Mouse (Mus musculus): Measurements from ENCODE around the gene Fst. TPM values are rescaled to one million over a fixed set of nuclear protein-coding genes. Genes with fewer than 3 reads are reported as not detected.

The Fst gene
- polyA plus RNA-seq (2015; fragmentation: Nextera tagmentation; extraction: Ambion mirVana) = 10.4 and 11.2 TPM in 2 replicates

DNA sequence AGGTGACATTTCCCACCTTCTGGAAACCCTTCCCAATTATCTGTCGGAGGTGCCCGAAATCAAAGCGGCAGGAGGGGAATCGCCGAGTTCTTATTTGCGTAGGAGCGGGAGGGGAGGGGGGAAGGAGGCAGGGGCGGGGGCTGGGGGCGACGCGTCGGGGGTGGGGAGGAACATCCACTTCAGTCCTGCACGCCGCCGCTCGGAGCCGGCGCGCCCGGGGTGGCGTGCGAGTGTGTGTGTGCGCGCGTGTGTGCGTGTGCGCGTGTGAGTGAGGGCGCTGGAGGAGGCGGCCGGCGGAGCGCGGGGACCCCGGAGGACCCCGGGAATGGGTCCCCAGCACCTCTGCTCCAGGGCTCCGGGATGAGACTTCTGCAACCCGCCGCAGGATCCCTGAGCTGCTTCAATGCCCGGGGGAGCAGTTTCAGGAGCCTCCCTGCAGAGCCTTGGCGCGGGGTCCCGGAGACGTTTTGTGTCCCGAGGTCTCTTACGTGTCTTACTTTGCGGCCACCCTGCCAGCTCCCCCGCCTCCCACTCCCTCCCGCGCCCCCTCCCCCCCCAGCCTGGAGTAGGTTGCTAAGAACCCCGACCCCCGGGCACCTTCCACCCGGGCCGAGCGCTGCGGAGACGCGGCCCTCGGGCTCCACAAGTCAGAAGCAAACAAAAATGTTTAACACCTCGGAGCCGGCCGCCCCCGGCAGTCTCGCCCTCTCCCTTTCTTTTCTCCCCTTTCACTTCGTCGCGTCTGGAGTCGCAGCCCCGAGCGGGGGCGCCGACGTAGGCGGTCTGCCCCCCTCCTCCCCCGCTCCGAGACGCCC is at the start of gene Fst:
Gene Fst (minus strand): TSS at position 66 of the 815 bp plus-strand sequence.
- Histone ChIP-seq H3K9me3 (ENCODE audit: control insufficient read depth, low read length) (no peaks in the 10 kb centered on the region), H3K4me3 (replicated peaks; ENCODE audit: low read length) (peak within 1 kb of the TSS; percentile 63), H3K4me1 (replicated peaks; ENCODE audit: control insufficient read depth, insufficient read depth, low read length) (peaks cover 39% of the 10 kb centered on the region), H3K27ac (ENCODE audit: low read length) (peak within 1 kb of the TSS; percentile 28; the same call in 1 of the 2 replicates), H3K27me3 (replicated peaks; ENCODE audit: control insufficient read depth, insufficient read depth, low read length) (peaks cover 26% of the 10 kb centered on the region), H3K36me3 (ENCODE audit: control insufficient read depth, insufficient read depth) (no peaks in the 10 kb centered on the region), H3K4me2 (ENCODE audit: low read length) (peak within 1 kb of the TSS; percentile 96), H3K9ac (replicated peaks; ENCODE audit: low read depth, low read length) (peak within 1 kb of the TSS; percentile 59)
- WGBS = under 1% methylated on average over 71 of the region's 77 CpGs
- peak; percentile 66 for ATAC-seq

DNA sequence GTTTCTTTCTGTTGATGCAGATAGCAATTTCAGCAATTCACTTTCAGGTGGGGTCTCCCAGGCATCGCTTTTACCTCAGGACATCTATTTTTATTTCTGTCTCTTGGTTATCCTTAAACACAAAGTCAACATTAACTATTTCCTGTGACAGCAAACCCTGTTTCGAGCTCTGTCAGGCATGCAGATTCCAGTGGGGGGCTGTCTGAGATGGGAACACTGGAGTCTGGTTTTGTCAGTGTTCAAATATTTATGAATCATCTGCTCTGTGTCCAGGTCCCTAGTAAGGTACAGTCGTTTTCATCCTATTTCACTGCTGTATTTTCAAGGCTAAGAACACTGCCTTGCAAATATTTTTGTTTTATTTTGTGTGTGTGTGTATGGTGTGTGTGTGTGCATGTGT is 35.1 kb upstream of the Fst start:
- no peaks in the 10 kb centered on the region for H3K27me3 ChIP-seq (replicated peaks; ENCODE audit: control insufficient read depth, insufficient read depth, low read length)
- no peaks in the 10 kb centered on the region for H3K4me1 ChIP-seq (replicated peaks; ENCODE audit: control insufficient read depth, insufficient read depth, low read length)
- no peak overlapping the region for H3K27ac ChIP-seq (ENCODE audit: low read length)
- no peak overlapping the region for H3K4me3 ChIP-seq (replicated peaks; ENCODE audit: low read length)
- 86% methylated on average over 3 of the region's 3 CpGs for WGBS
- no peak overlapping the region for H3K4me2 ChIP-seq (ENCODE audit: low read length)
- H3K36me3 ChIP-seq (ENCODE audit: control insufficient read depth, insufficient read depth) = no peaks in the 10 kb centered on the region
- ATAC-seq = no peak
- no peak overlapping the region for H3K9ac ChIP-seq (replicated peaks; ENCODE audit: low read depth, low read length)
- no peaks in the 10 kb centered on the region for H3K9me3 ChIP-seq (ENCODE audit: control insufficient read depth, low read length)

GRCm38 (mm10) chr13:114488178-114488577 is 29.4 kb upstream of the Fst start:
- Histone ChIP-seq H3K4me1 (replicated peaks; ENCODE audit: control insufficient read depth, insufficient read depth, low read length) (no peaks in the 10 kb centered on the region), H3K36me3 (ENCODE audit: control insufficient read depth, insufficient read depth) (no peaks in the 10 kb centered on the region), H3K9ac (replicated peaks; ENCODE audit: low read depth, low read length) (no peak overlapping the region), H3K27me3 (replicated peaks; ENCODE audit: control insufficient read depth, insufficient read depth, low read length) (no peaks in the 10 kb centered on the region), H3K9me3 (ENCODE audit: control insufficient read depth, low read length) (no peaks in the 10 kb centered on the region), H3K4me3 (replicated peaks; ENCODE audit: low read length) (no peak overlapping the region), H3K4me2 (ENCODE audit: low read length) (no peak overlapping the region), H3K27ac (ENCODE audit: low read length) (no peak overlapping the region)
- WGBS = 70% methylated on average over 7 of the region's 7 CpGs
- no peak for ATAC-seq

DNA sequence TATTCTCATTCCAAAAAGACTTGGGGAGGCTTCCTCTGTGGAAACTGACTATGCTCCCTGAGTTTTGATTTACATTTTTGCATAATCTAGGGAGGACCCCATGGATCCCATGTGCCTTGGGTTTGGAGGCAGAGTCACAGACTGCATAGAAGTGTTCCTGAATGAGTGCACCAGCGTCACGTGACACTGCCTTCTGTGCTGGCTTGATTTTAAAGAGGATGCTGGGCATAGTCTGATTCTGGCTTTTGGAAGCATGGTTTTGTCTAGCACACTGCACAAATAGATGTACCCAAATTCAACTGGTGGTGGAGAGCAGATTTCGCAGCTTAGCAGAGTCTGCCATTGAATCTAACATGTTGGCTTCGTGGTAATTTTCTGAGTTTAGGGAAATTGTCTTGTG is 19.6 kb upstream of the Fst start:
- no peaks in the 10 kb centered on the region for H3K9me3 ChIP-seq (ENCODE audit: control insufficient read depth, low read length)
- no peaks in the 10 kb centered on the region for H3K27me3 ChIP-seq (replicated peaks; ENCODE audit: control insufficient read depth, insufficient read depth, low read length)
- no peak overlapping the region for H3K4me3 ChIP-seq (replicated peaks; ENCODE audit: low read length)
- H3K9ac ChIP-seq (replicated peaks; ENCODE audit: low read depth, low read length) = no peak overlapping the region
- 0 out of 2 replicates have a peak, but pooled peaks cover 5% of the 10 kb centered on the region for H3K4me1 ChIP-seq (replicated peaks; ENCODE audit: control insufficient read depth, insufficient read depth, low read length)
- no peak overlapping the region for H3K4me2 ChIP-seq (ENCODE audit: low read length)
- peak overlapping the region; percentile 6; the same call in 1 of the 2 replicates for H3K27ac ChIP-seq (ENCODE audit: low read length)
- H3K36me3 ChIP-seq (ENCODE audit: control insufficient read depth, insufficient read depth) = no peaks in the 10 kb centered on the region
- WGBS = 68% methylated on average over 4 of the region's 4 CpGs
- peak; percentile 98 for ATAC-seq

GRCm38 (mm10) chr13:114469945-114470344 is 11.2 kb upstream of the Fst start:
- Histone ChIP-seq H3K9ac (replicated peaks; ENCODE audit: low read depth, low read length) (no peak overlapping the region), H3K4me1 (replicated peaks; ENCODE audit: control insufficient read depth, insufficient read depth, low read length) (no peaks in the 10 kb centered on the region), H3K36me3 (ENCODE audit: control insufficient read depth, insufficient read depth) (no peaks in the 10 kb centered on the region), H3K9me3 (ENCODE audit: control insufficient read depth, low read length) (no peaks in the 10 kb centered on the region), H3K4me3 (replicated peaks; ENCODE audit: low read length) (no peak overlapping the region), H3K27me3 (replicated peaks; ENCODE audit: control insufficient read depth, insufficient read depth, low read length) (no peaks in the 10 kb centered on the region), H3K4me2 (ENCODE audit: low read length) (no peak overlapping the region), H3K27ac (ENCODE audit: low read length) (no peak overlapping the region)
- WGBS = 87% methylated on average over 3 of the region's 3 CpGs
- ATAC-seq = no peak

DNA sequence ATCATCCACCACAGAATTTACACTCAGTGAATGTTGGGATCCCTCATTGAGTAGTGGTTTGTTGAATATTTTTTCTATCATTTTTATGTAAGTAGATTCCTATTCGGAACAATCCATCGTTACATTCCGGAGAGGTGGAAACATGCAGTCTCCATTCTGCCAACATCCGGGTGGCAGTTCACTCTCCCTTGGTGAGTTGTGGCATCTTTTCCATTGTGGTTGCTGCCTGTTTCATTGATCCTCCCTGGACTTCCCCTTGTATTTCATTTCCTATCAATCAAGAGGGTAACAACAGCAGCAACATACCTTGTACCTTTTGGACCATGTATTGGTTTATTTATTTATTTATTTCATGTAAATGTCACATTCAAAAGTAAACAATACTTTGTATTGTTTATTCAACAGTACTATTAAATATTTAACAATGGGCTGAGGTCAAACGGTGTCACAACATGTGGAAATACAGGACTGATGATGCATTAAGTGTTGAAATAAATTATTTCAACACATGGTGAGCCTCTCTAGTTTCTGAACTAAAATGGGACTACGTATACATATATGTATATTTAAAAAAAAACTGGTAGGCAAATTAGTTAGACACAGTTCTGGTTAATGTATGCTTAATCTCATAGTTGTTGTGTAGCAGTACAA is 7.6 kb upstream of the Fst start:
- H3K4me2 ChIP-seq (ENCODE audit: low read length) = no peak overlapping the region
- peaks cover 5% of the 10 kb centered on the region; the same call in 1 of the 2 replicates for H3K27me3 ChIP-seq (replicated peaks; ENCODE audit: control insufficient read depth, insufficient read depth, low read length)
- ATAC-seq = no peak
- 92% methylated on average over 6 of the region's 6 CpGs for WGBS
- no peaks in the 10 kb centered on the region for H3K4me1 ChIP-seq (replicated peaks; ENCODE audit: control insufficient read depth, insufficient read depth, low read length)
- no peaks in the 10 kb centered on the region for H3K36me3 ChIP-seq (ENCODE audit: control insufficient read depth, insufficient read depth)
- H3K4me3 ChIP-seq (replicated peaks; ENCODE audit: low read length) = no peak overlapping the region
- H3K27ac ChIP-seq (ENCODE audit: low read length) = no peak overlapping the region
- no peak overlapping the region for H3K9ac ChIP-seq (replicated peaks; ENCODE audit: low read depth, low read length)
- no peaks in the 10 kb centered on the region for H3K9me3 ChIP-seq (ENCODE audit: control insufficient read depth, low read length)

DNA sequence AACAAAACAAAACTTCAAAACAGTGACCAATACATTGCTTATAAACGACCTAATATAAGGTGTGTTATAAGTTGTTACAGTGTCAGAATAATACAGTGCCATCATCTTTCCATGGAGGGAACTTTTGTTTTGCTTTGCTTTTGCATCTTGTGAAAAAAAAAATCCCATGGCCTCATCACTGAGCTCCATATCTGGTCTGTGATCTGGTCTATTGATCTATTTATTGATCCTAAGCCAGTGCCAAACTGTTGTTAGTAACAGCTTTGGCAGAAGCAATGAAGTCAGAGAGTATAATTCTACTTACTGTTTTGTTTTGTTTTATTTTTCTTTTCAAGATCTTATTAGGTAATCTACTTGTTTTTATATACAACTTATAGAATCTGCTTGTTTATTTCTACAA is 6.6 kb upstream of the Fst start:
- H3K9me3 ChIP-seq (ENCODE audit: control insufficient read depth, low read length) = no peaks in the 10 kb centered on the region
- no peak overlapping the region for H3K4me3 ChIP-seq (replicated peaks; ENCODE audit: low read length)
- 76% methylated on average over 1 of the region's 1 CpGs for WGBS
- no peaks in the 10 kb centered on the region for H3K36me3 ChIP-seq (ENCODE audit: control insufficient read depth, insufficient read depth)
- ATAC-seq = no peak
- H3K4me1 ChIP-seq (replicated peaks; ENCODE audit: control insufficient read depth, insufficient read depth, low read length) = no peaks in the 10 kb centered on the region; the same call in 1 of the 2 replicates
- H3K4me2 ChIP-seq (ENCODE audit: low read length) = no peak overlapping the region
- H3K27ac ChIP-seq (ENCODE audit: low read length) = no peak overlapping the region
- H3K27me3 ChIP-seq (replicated peaks; ENCODE audit: control insufficient read depth, insufficient read depth, low read length) = peaks cover 6% of the 10 kb centered on the region; the same call in 1 of the 2 replicates
- no peak overlapping the region for H3K9ac ChIP-seq (replicated peaks; ENCODE audit: low read depth, low read length)

DNA sequence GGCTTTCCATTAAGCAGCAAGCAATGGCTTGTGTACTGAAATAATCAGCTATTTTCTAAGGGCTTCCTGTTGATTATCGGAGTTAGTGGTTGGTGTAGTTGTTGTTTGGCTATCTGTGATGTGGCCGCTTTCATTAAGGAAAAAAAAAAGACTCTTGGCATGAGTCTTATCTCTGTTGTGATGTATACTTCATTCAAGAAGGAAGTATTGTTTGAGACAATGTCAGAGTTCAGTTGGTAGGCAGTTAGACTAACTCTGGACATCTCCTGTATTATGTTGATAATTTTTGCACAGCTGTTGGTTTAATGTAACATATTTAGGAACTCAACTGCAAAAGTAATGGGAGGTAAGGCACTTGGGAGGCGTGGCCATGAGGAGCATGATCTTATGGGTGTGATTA is 6.1 kb upstream of the Fst start:
- WGBS = 80% methylated on average over 3 of the region's 3 CpGs

DNA sequence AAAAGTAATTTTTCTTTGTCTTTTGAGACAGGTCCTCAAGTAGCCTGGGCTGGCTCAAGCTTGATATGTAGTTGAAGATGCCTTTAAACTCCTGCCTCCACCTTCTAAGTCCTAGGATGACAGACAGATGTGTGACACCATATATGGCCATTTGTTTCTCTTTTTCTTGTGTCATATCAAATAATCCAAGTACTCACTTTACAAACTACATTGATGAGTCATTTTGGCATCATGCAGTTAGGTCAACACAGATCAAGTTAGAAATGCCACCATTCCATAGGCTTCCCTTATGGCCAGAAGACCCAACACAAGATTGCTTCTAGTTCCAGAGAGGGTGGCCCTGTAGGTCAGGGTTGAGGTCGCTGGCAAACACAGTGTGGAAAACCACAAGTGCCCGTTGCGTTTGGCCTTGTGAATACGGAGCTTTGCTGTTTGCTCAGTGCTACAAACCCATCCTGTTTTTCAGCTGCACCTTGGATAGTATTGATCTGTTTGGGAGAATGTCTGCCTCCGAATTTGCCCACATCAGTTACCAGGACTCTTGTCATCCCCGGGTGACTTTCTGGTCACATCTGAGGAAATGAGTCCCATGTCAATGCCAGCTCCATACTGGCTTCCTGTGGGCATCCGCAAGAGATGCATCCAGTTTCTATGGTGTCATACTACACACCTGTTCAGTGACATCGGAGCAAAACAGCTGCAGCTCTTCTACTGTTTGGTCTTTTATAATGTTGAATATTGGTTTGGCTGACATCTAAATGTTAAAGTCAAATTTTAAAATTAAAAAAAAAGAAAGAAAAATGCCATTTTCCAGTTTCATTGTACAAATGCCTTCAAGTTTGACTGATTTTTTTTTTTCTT is 4.0 kb upstream of the Fst start:
- Histone ChIP-seq H3K27me3 (replicated peaks; ENCODE audit: control insufficient read depth, insufficient read depth, low read length) (peaks cover 8% of the 10 kb centered on the region; the same call in 1 of the 2 replicates), H3K4me3 (replicated peaks; ENCODE audit: low read length) (no peak overlapping the region), H3K9me3 (ENCODE audit: control insufficient read depth, low read length) (no peaks in the 10 kb centered on the region), H3K9ac (replicated peaks; ENCODE audit: low read depth, low read length) (no peak overlapping the region), H3K36me3 (ENCODE audit: control insufficient read depth, insufficient read depth) (no peaks in the 10 kb centered on the region), H3K27ac (ENCODE audit: low read length) (no peak overlapping the region), H3K4me1 (replicated peaks; ENCODE audit: control insufficient read depth, insufficient read depth, low read length) (peaks cover 19% of the 10 kb centered on the region), H3K4me2 (ENCODE audit: low read length) (no peak overlapping the region)
- WGBS = 87% methylated on average over 8 of the region's 8 CpGs
- ATAC-seq = no peak

More for the DNA sequence above, 6.1 kb upstream of the Fst start:
- H3K9ac ChIP-seq (replicated peaks; ENCODE audit: low read depth, low read length) = no peak overlapping the region
- H3K4me2 ChIP-seq (ENCODE audit: low read length) = no peak overlapping the region
- H3K27me3 ChIP-seq (replicated peaks; ENCODE audit: control insufficient read depth, insufficient read depth, low read length) = peaks cover 6% of the 10 kb centered on the region; the same call in 1 of the 2 replicates
- no peaks in the 10 kb centered on the region for H3K9me3 ChIP-seq (ENCODE audit: control insufficient read depth, low read length)
- no peak for ATAC-seq
- H3K36me3 ChIP-seq (ENCODE audit: control insufficient read depth, insufficient read depth) = no peaks in the 10 kb centered on the region
- H3K4me3 ChIP-seq (replicated peaks; ENCODE audit: low read length) = no peak overlapping the region
- peaks cover 5% of the 10 kb centered on the region for H3K4me1 ChIP-seq (replicated peaks; ENCODE audit: control insufficient read depth, insufficient read depth, low read length)
- no peak overlapping the region for H3K27ac ChIP-seq (ENCODE audit: low read length)

Measured in forebrain, embryonic 16.5 days (tissue).